Mouse (Mus musculus) embryonic facial prominence, embryonic 13.5 days (tissue): ENCODE data around the gene Hcls1. TPM values are rescaled to one million over a fixed set of nuclear protein-coding genes. Genes with fewer than 3 reads are reported as not detected.

Experiments used
- ATAC-seq: fragments of 200-750 bp; cut with Nextera tagmentation; 2 replicates; pipeline ENCODE4 v1.8.0; 2017; ENCODE audit warnings: low read depth; ENCODE audit not compliant: insufficient number of reproducible peaks, insufficient read depth, low FRiP score, low TSS enrichment
- H3K27ac ChIP-seq: fragments of 300-500 bp; sonication (generic); 2 replicates; pipeline ENCODE4 v1.5.1; 2015; ENCODE audit warnings: moderate library complexity, mild to moderate bottlenecking, inconsistent platforms
- H3K27me3 ChIP-seq: fragments of 300-500 bp; sonication (generic); 2 replicates; pipeline ENCODE4 v1.6.1; 2015; ENCODE audit warnings: mild to moderate bottlenecking, inconsistent platforms
- H3K36me3 ChIP-seq: fragments of 300-500 bp; sonication (generic); 2 replicates; pipeline ENCODE4 v1.6.1; 2015; ENCODE audit warnings: mild to moderate bottlenecking, inconsistent platforms
- H3K4me1 ChIP-seq: fragments of 300-500 bp; sonication (generic); 2 replicates; pipeline ENCODE4 v1.6.1; 2015; ENCODE audit warnings: inconsistent platforms
- H3K4me2 ChIP-seq: fragments of 300-500 bp; sonication (generic); 2 replicates; pipeline ENCODE4 v1.6.1; 2015; ENCODE audit warnings: moderate library complexity, mild to moderate bottlenecking, inconsistent platforms
- H3K4me3 ChIP-seq: fragments of 300-500 bp; sonication (generic); 2 replicates; pipeline ENCODE4 v1.5.1; 2015; ENCODE audit warnings: mild to moderate bottlenecking, inconsistent platforms
- H3K9ac ChIP-seq: fragments of 300-500 bp; sonication (generic); 2 replicates; pipeline ENCODE4 v1.6.1; 2015; ENCODE audit warnings: mild to moderate bottlenecking, inconsistent platforms
- H3K9me3 ChIP-seq: fragments of 300-500 bp; sonication (generic); 2 replicates; pipeline ENCODE4 v1.6.1; 2016; ENCODE audit warnings: inconsistent platforms
- WGBS: fragments of 180-500 bp; shearing (Covaris S2); methylation state at CpG from one replicate; pipeline ENCODE4 v1.1.7; 2015; ENCODE audit warnings: mixed read lengths; 5-methylcytosine and 5-hydroxymethylcytosine counted together
- polyA plus RNA-seq: library from polyadenylated mRNA; unstranded; fragments of >200 nt; fragmentation: Nextera tagmentation; extraction: Ambion mirVana; gene quantifications from 2 replicates; pipeline ENCODE4 v1.2.1, GENCODE M21; 2015

Gene Hcls1
- polyA plus RNA-seq, 1 experiment from 2014 or later: 5.7 TPM

DNA sequence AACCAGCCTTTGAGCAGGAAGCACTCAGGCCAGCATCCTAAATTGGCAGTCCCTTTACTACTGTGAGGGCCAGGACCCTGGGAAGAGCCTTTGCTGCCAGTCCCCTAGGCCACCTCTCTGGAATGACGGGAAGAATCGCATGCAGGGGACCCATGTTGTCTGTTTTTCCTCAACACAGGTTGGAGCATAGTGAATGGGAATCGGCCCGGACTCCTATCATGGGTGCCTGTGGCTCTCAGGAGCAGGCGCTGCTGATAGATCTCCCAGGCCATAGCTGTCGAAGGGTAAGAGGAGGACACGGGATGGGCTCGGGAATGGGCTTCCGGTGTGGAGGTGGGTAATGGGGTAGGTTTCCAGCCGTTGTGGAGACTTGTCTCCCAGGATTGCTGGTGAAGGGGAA lies 3.4 kb upstream of the Hcls1 start:
- Histone ChIP-seq H3K9me3 (no peaks in the 10 kb centered on the region), H3K9ac (no peak overlapping the region), H3K36me3 (peaks cover 70% of the 10 kb centered on the region), H3K27me3 (no peaks in the 10 kb centered on the region), H3K4me1 (peaks cover 15% of the 10 kb centered on the region; the same call in 1 of the 2 replicates), H3K4me2 (no peak overlapping the region), H3K4me3 (no peak overlapping the region), H3K27ac (peak overlapping the region; percentile 39; the same call in 1 of the 2 replicates)
- WGBS: 86% methylated on average over 10 of the region's 10 CpGs
- ATAC-seq: no peak

DNA sequence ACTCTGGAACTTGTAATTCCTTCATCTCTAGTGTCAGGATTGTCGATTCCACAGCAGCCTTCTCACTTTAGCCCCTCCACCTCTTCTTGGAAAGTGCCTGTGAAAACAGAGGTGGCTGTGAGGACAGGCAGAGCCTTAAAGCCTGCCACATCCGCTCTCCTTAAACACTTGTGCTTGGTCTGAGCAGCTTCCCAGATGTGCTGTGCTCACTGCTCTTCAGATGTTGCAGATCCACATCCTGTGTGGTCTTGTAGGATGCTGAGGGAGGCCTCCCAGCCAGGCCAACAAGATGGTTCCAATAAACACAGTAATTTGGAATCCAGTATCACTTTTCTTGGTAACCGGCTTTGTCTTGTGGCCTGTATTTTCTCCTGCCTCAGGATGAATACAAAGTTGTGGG lies 2.8 kb upstream of the Hcls1 start:
- Histone ChIP-seq H3K4me2 (no peak overlapping the region), H3K4me3 (no peak overlapping the region), H3K36me3 (peaks cover 64% of the 10 kb centered on the region), H3K27ac (no peak overlapping the region; the same call in 1 of the 2 replicates), H3K4me1 (peaks cover 15% of the 10 kb centered on the region; the same call in 1 of the 2 replicates), H3K9ac (no peak overlapping the region), H3K9me3 (no peaks in the 10 kb centered on the region), H3K27me3 (no peaks in the 10 kb centered on the region)
- peak; percentile 49; the same call in 1 of the 2 replicates for ATAC-seq
- WGBS: 28% methylated on average over 3 of the region's 3 CpGs

DNA sequence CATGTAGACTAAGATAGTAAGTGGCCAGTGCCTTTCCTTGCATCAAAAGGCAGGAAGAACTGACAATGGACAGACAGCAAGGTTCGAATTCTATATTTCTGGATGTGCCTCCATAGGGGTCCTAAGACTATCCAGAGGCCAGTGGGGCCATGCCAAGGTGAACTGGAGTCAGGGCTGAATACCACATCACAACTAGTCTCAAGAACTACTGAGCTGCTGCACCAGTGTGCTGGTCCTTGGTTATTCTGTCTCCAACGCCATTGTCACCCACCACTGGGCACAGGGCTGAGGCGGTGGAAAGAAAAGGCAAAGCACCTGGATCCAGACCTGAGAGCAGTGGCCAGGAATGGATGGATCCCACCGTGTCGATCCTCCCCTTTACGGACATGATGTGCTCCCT lies 2.2 kb upstream of the Hcls1 start:
- H3K9ac ChIP-seq: no peak overlapping the region
- H3K9me3 ChIP-seq: no peaks in the 10 kb centered on the region
- peaks cover 15% of the 10 kb centered on the region; the same call in 1 of the 2 replicates for H3K4me1 ChIP-seq
- H3K27me3 ChIP-seq: no peaks in the 10 kb centered on the region
- ATAC-seq: no peak
- H3K4me3 ChIP-seq: no peak overlapping the region
- no peak overlapping the region for H3K4me2 ChIP-seq
- H3K36me3 ChIP-seq: peaks cover 59% of the 10 kb centered on the region
- WGBS: 95% methylated on average over 6 of the region's 6 CpGs
- H3K27ac ChIP-seq: no peak overlapping the region

DNA sequence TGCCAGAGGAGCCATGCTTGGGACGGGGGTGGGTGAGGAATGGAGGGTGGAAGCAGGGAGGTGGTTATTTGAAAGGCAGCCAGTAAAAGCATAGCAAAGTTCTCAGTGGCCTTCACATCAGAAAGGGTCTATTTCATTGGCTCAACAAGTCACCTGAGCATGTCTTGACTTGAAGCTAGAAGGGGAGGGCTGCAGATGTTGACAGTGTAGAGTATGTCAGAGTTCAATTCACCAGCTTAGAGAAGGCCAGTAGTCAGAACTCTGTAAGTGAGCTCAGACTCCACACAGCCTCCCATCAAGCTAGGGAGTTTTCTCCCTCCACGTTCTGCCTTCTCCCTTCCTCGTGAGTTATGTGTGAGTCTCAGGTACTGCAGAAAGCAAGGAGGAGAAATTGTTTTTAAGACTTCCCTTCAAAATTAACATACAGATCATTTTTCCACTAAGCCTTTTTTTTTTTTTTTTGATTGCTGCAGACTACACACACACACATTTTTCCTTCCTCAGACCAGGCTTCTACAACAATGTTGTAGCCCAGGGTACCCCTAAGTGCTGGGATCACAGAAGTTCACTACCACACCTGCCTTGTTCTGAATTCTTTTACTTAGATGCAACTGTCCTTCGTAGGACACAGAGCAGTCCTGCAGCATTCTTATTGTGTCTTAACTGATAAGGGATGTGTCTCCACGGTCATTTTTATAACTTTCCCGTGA lies 497 bp upstream of the Hcls1 start:
- 63% methylated on average over 6 of the region's 6 CpGs for WGBS
- Histone ChIP-seq H3K9me3 (no peaks in the 10 kb centered on the region), H3K4me1 (peaks cover 15% of the 10 kb centered on the region; the same call in 1 of the 2 replicates), H3K4me3 (no peak overlapping the region), H3K4me2 (no peak overlapping the region), H3K36me3 (peaks cover 41% of the 10 kb centered on the region), H3K27me3 (no peaks in the 10 kb centered on the region), H3K9ac (no peak overlapping the region), H3K27ac (no peak overlapping the region)
- ATAC-seq: no peak

DNA sequence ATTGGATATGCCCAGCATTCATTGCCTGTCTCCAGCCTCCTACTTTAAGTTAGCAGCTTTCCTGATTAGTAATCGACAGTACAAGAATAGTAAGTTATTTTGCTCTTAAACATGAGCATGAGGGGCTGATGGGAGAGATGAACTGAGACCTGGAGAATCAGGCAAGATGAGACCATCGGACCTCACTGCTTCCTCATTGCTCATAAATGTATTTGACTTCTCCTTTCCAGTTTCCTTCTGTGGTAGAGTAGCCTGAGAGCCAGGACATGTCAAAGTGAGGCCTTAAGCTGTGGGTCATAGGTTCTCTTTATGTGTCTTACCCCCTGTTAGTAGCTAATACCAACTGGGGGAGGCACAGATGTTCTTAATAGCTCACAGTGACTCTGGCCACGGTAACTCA lies 1.0 kb downstream of the Hcls1 start:
- H3K27ac ChIP-seq: no peak overlapping the region
- no peak for ATAC-seq
- no peaks in the 10 kb centered on the region for H3K9me3 ChIP-seq
- no peaks in the 10 kb centered on the region for H3K27me3 ChIP-seq
- peaks cover 26% of the 10 kb centered on the region for H3K36me3 ChIP-seq
- no peak overlapping the region for H3K9ac ChIP-seq
- peaks cover 15% of the 10 kb centered on the region; the same call in 1 of the 2 replicates for H3K4me1 ChIP-seq
- WGBS: 71% methylated on average over 3 of the region's 3 CpGs
- no peak overlapping the region for H3K4me2 ChIP-seq
- no peak overlapping the region for H3K4me3 ChIP-seq

DNA sequence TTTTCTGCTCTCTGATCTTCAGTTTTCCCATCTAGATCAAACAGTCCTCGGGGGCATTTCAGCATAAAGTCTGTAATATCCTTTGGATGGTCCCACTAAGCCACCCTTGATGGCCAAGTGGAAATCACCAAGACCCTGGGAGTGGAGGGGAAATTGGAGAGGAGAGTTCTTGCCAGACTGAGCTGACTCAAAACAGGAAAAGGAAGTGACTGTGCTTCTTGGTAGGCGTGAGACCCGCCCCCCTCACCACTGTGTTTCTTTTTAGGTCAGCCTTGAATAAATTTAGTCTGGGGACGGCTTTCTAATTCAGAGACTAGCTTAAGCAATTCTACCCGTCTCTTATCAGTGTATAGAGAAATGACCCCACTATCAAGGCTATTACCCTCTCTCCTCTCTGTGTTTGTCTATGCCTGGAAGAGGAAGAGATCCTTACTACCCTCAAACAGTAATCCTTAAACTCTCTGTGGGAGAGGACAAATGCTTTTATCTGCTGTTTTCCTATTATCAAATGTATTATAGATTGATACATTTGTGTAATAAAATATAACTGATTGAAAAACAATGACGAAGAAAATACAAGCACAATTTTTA lies 6.4 kb downstream of the Hcls1 start:
- peaks cover 4% of the 10 kb centered on the region; the same call in 1 of the 2 replicates for H3K4me1 ChIP-seq

DNA sequence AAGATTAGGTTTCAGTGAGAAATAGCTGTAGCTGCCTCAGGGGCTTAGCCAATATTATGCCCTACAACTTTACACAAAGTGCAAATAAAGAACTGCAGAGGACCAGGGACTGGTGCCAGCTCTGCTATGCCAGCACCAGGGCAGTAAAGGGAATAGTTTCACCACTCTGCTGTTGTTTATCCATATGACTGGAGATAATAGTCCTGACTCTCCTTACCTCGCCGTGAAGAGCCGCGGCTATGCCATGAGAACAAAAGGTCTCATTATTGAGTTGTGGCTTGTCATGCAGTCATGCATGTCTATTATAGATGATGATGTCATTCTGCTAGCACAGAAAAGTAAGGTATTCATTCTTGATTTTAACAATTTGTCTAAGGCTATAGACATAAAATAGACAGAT lies 7.1 kb downstream of the Hcls1 start:
- peaks cover 4% of the 10 kb centered on the region; the same call in 1 of the 2 replicates for H3K4me1 ChIP-seq
- no peak overlapping the region for H3K9ac ChIP-seq
- no peak overlapping the region for H3K4me3 ChIP-seq
- H3K27ac ChIP-seq: no peak overlapping the region
- no peaks in the 10 kb centered on the region for H3K9me3 ChIP-seq
- 76% methylated on average over 4 of the region's 4 CpGs for WGBS
- H3K36me3 ChIP-seq: no peaks in the 10 kb centered on the region
- no peaks in the 10 kb centered on the region for H3K27me3 ChIP-seq
- H3K4me2 ChIP-seq: no peak overlapping the region
- ATAC-seq: no peak

More for the DNA sequence above, 6.4 kb downstream of the Hcls1 start:
- ATAC-seq: no peak
- Histone ChIP-seq H3K9ac (no peak overlapping the region), H3K4me3 (no peak overlapping the region), H3K4me2 (no peak overlapping the region), H3K27me3 (no peaks in the 10 kb centered on the region), H3K27ac (no peak overlapping the region), H3K36me3 (no peaks in the 10 kb centered on the region), H3K9me3 (no peaks in the 10 kb centered on the region)
- 76% methylated on average over 6 of the region's 6 CpGs for WGBS

DNA sequence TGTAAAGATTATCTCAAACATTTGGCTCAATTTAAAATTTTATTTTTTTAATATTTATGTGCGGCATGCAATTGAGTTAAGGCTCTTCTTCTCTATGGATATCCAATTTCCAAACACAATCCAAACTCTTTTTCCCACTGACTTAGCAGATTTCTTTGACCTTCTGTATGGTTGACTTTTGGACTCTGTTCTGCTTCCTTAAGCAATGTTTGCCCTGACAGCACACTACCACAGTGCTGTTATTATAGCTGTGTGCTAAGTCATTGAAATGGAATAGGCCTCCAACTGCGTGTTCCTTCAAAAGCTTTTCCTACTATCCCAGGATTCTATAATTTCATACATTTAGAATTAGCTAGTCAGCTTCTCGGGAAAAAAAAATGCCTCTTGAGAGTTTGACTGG lies 8.8 kb downstream of the Hcls1 start:
- Histone ChIP-seq H3K36me3 (no peaks in the 10 kb centered on the region), H3K27ac (no peak overlapping the region), H3K27me3 (no peaks in the 10 kb centered on the region), H3K4me2 (no peak overlapping the region), H3K9ac (no peak overlapping the region), H3K9me3 (no peaks in the 10 kb centered on the region), H3K4me3 (no peak overlapping the region), H3K4me1 (peaks cover 4% of the 10 kb centered on the region; the same call in 1 of the 2 replicates)
- ATAC-seq: no peak
- WGBS: 78% methylated on average over 3 of the region's 3 CpGs

DNA sequence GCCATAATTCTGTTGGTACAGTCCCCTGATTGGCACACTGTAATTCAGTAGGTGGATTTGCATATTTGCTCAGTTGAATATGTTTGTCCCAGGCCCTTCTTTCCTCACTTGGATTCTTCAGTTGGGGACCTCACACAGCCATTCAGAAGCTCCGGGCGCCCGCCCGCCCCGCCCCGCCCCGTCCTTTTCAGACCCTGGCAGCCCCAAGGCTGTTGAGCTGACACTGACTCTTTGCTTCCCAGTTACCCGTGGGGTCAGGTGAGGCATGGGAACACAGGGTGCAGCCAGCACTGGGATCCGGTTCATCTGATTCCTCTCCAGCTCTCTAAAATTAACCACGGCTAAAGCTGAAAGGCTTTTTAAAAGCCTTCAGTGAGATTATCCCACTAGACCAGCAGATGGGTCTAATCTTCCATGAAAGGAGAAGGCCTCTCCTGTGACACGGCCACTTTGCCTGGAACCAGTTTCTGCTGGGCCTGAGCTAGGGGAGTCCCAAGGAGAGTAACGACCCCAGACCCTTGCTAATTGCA lies 10.2 kb downstream of the Hcls1 start:
- no peaks in the 10 kb centered on the region for H3K9me3 ChIP-seq
- H3K36me3 ChIP-seq: no peaks in the 10 kb centered on the region
- H3K4me1 ChIP-seq: peaks cover 4% of the 10 kb centered on the region; the same call in 1 of the 2 replicates
- no peak overlapping the region for H3K27ac ChIP-seq
- H3K27me3 ChIP-seq: no peaks in the 10 kb centered on the region
- no peak overlapping the region for H3K4me3 ChIP-seq
- ATAC-seq: no peak
- 28% methylated on average over 12 of the region's 12 CpGs for WGBS
- H3K9ac ChIP-seq: no peak overlapping the region
- no peak overlapping the region for H3K4me2 ChIP-seq

DNA sequence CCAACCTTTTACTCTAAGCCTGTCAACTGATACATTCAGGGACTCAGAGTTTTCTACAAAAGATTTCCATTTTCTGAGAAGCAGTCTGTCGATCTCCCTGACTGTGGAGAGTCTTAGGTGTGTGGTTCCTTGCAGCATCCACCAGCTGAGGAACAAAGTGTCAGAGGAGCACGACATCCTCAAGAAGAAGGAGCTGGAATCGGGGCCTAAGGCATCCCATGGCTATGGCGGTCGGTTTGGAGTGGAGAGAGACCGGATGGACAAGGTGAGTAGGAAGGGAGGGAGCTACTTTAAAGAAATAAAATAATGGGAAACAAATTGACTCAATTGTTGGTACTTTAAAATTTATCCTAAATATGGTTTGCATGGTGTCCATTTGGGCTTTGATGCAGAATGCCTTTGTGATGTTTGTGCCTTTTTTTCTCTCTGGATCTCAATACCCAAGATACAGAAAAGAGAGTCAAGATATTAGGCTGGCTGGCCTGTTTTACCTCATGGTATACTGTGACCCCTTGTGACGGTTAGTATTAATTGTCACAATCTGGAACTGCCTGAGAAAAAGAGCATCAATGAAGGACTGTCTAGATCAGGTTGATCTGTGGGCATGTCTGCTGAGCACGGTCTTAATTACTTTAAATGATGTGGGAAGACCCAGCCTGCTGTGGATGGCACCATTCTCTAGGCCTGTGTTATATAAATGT lies 11.8 kb downstream of the Hcls1 start:
- Histone ChIP-seq H3K4me1 (peaks cover 4% of the 10 kb centered on the region; the same call in 1 of the 2 replicates), H3K36me3 (no peaks in the 10 kb centered on the region), H3K4me2 (no peak overlapping the region), H3K9ac (no peak overlapping the region), H3K4me3 (no peak overlapping the region), H3K27ac (no peak overlapping the region), H3K9me3 (no peaks in the 10 kb centered on the region), H3K27me3 (no peaks in the 10 kb centered on the region)
- 78% methylated on average over 8 of the region's 8 CpGs for WGBS
- ATAC-seq: no peak

DNA sequence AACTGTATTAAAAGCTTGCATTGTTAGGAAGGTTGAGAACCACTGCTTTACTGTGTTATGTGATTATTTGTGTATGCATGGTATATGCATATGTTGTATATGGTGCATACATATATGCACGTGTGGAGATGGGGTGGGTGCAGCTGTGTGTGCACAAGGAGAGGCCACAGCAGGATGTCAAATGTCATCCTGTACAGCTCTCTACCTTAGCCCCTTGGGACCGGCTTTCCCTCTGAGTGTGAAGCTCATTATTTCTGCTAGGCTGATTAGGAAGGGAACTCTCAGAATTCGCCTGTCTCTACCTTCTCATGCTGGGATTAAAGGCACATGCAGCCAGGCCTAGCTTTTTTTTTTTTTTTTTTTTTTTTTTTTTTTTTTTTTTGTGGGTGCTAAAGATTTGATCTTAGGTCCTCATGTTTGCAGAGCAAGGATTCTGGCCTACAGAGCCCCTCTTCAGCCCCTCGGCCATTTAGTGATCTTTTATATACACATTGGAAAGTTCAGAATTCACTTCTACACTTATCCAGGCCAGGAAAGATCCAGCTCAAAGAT lies 12.9 kb downstream of the Hcls1 start:
- no peak overlapping the region for H3K4me3 ChIP-seq
- H3K36me3 ChIP-seq: no peaks in the 10 kb centered on the region
- H3K27me3 ChIP-seq: no peaks in the 10 kb centered on the region
- no peaks in the 10 kb centered on the region for H3K4me1 ChIP-seq
- 68% methylated on average over 4 of the region's 4 CpGs for WGBS
- no peaks in the 10 kb centered on the region for H3K9me3 ChIP-seq
- H3K27ac ChIP-seq: no peak overlapping the region
- H3K4me2 ChIP-seq: no peak overlapping the region
- no peak for ATAC-seq
- H3K9ac ChIP-seq: no peak overlapping the region
